Mouse (Mus musculus): ENCODE data around the gene Cacna1s. TPM values are rescaled to one million over a fixed set of nuclear protein-coding genes. Genes with fewer than 3 reads are reported as not detected.

Gene Cacna1s
- polyA plus RNA-seq, 1 experiment: 0.23 TPM

DNA sequence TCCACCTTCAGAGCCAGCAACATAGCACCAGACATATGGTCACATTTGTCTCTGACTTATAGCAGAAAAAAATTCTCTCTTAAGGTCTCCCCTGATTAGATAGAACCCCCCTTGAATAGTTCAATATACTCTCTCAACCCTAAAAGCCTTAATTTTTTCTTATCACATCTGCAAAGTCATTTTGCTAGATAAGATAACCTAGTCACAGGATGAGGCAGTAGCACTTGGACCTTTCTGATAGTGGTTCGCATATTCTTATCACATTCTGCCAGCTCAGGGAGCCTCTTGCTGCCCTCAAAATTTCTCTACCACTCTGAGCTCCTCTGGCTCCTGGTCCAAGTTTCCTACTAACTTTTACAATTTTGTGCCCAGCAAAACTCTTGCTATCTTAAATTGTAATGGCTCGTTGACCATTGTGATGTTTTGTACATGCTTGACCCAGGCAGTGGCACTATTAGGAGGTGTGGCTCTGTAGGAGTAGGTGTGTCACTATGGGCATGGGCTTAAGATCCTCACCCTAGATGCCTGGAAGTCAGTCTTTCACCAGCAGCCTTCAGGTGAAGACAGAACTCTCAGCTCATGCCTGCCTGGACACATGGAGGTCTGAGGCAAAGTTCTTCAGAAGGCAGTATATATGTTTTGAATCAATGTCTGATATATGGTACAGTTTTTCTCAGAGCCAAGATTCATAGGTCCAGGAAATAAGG, 37.6 kb upstream of the Cacna1s start:
- H3K79me2 ChIP-seq (ENCODE audit: control insufficient read depth, insufficient read depth): no peaks in the 10 kb centered on the region

DNA sequence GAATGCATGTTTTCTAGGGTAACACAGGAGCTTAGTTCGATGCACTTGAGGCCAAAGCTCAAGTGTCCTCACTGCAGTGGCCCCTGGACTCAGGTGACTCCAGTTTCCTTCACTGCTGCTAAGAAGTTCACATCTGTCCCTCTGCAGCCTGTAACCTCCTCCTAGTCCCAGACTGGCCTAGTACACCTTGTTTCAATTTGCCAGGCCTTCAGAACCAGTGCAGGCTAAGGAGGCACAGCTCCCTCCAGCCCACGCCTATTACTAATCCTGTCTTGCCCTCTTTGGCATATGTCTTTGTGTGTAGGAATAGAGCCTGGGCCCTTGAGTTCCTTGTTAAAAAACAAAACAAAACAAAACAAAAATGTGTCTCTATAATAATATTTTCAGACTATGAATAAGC, 35.2 kb upstream of the Cacna1s start:
- Histone ChIP-seq H3ac (ENCODE audit: control insufficient read depth, insufficient read length, low read depth) (no peak overlapping the region), H3K79me3 (ENCODE audit: low read depth) (no peaks in the 10 kb centered on the region), H3K79me2 (ENCODE audit: control insufficient read depth, insufficient read depth) (no peaks in the 10 kb centered on the region), H3K36me3 (ENCODE audit: control insufficient read depth, insufficient read depth) (no peaks in the 10 kb centered on the region), H3K4me3 (ENCODE audit: insufficient read depth, poor library complexity, severe bottlenecking) (no peak overlapping the region), H3K27me3 (ENCODE audit: control insufficient read depth, insufficient read depth, insufficient read length) (no peaks in the 10 kb centered on the region)
- no peak for TF ChIP-seq MYOD1 (IDR thresholded peaks at IDR 0.05; ENCODE audit: control insufficient read depth, insufficient read length, low read depth)
- TF ChIP-seq CTCF (IDR thresholded peaks at IDR 0.05; ENCODE audit: control insufficient read depth, insufficient read depth, insufficient read length): no peak
- no peak for TF ChIP-seq MYOG (IDR thresholded peaks at IDR 0.05; ENCODE audit: control insufficient read depth, extremely low read depth, insufficient read length)
- TF ChIP-seq CEBPB (IDR thresholded peaks at IDR 0.05; ENCODE audit: low read depth): no peak
- no peak for TF ChIP-seq FOSL1 (IDR thresholded peaks at IDR 0.05; ENCODE audit: insufficient read depth, low read length, poor library complexity, severe bottlenecking)
- TF ChIP-seq USF1 (IDR thresholded peaks at IDR 0.05; ENCODE audit: low read depth): no peak
- TF ChIP-seq MAX (IDR thresholded peaks at IDR 0.05): no peak

More for the DNA sequence above, 37.6 kb upstream of the Cacna1s start:
- Histone ChIP-seq H3K4me3 (ENCODE audit: insufficient read depth, poor library complexity, severe bottlenecking) (no peak overlapping the region), H3K36me3 (ENCODE audit: control insufficient read depth, insufficient read depth) (no peaks in the 10 kb centered on the region), H3ac (ENCODE audit: control insufficient read depth, insufficient read length, low read depth) (no peak overlapping the region), H3K79me3 (ENCODE audit: low read depth) (no peaks in the 10 kb centered on the region), H3K27me3 (ENCODE audit: control insufficient read depth, insufficient read depth, insufficient read length) (no peaks in the 10 kb centered on the region)
- TF ChIP-seq MYOD1 (IDR thresholded peaks at IDR 0.05; ENCODE audit: control insufficient read depth, insufficient read length, low read depth): no peak
- TF ChIP-seq CEBPB (IDR thresholded peaks at IDR 0.05; ENCODE audit: low read depth): no peak
- no peak for TF ChIP-seq MYOG (IDR thresholded peaks at IDR 0.05; ENCODE audit: control insufficient read depth, extremely low read depth, insufficient read length)
- no peak for TF ChIP-seq MAX (IDR thresholded peaks at IDR 0.05)
- no peak for TF ChIP-seq USF1 (IDR thresholded peaks at IDR 0.05; ENCODE audit: low read depth)
- TF ChIP-seq CTCF (IDR thresholded peaks at IDR 0.05; ENCODE audit: control insufficient read depth, insufficient read depth, insufficient read length): no peak
- no peak for TF ChIP-seq FOSL1 (IDR thresholded peaks at IDR 0.05; ENCODE audit: insufficient read depth, low read length, poor library complexity, severe bottlenecking)

DNA sequence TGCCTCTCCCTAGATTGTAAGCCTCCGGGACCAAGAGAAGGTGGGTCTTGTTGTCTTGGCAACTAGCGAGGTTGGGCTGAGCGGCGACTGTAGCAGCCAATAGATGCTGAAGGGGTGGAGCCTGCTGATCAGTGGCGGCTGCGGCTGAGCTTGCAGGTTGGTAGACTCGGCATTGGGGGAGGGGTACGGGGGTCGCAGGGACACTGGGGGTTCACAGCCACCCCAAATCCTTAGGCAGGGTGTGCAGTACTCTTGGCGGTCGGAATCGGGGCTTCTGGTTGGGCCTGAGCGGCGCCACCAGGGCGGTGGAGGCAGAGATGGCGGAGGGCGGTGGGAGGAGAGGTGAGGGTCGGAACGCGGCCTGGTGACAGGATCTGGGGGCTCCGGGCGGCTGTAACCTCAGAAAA, 34.6 kb upstream of the Cacna1s start:
- Histone ChIP-seq H3K4me3 (ENCODE audit: insufficient read depth, poor library complexity, severe bottlenecking) (peak overlapping the region; percentile 56), H3K79me2 (ENCODE audit: control insufficient read depth, insufficient read depth) (no peaks in the 10 kb centered on the region), H3ac (ENCODE audit: control insufficient read depth, insufficient read length, low read depth) (peak overlapping the region; percentile 89), H3K79me3 (ENCODE audit: low read depth) (no peaks in the 10 kb centered on the region), H3K36me3 (ENCODE audit: control insufficient read depth, insufficient read depth) (no peaks in the 10 kb centered on the region), H3K27me3 (ENCODE audit: control insufficient read depth, insufficient read depth, insufficient read length) (no peaks in the 10 kb centered on the region)
- no peak for TF ChIP-seq CEBPB (IDR thresholded peaks at IDR 0.05; ENCODE audit: low read depth)
- TF ChIP-seq MYOD1 (IDR thresholded peaks at IDR 0.05; ENCODE audit: control insufficient read depth, insufficient read length, low read depth): no peak
- no peak for TF ChIP-seq CTCF (IDR thresholded peaks at IDR 0.05; ENCODE audit: control insufficient read depth, insufficient read depth, insufficient read length)
- no peak for TF ChIP-seq MAX (IDR thresholded peaks at IDR 0.05)
- TF ChIP-seq USF1 (IDR thresholded peaks at IDR 0.05; ENCODE audit: low read depth): no peak
- TF ChIP-seq MYOG (IDR thresholded peaks at IDR 0.05; ENCODE audit: control insufficient read depth, extremely low read depth, insufficient read length): no peak
- TF ChIP-seq FOSL1 (IDR thresholded peaks at IDR 0.05; ENCODE audit: insufficient read depth, low read length, poor library complexity, severe bottlenecking): no peak

DNA sequence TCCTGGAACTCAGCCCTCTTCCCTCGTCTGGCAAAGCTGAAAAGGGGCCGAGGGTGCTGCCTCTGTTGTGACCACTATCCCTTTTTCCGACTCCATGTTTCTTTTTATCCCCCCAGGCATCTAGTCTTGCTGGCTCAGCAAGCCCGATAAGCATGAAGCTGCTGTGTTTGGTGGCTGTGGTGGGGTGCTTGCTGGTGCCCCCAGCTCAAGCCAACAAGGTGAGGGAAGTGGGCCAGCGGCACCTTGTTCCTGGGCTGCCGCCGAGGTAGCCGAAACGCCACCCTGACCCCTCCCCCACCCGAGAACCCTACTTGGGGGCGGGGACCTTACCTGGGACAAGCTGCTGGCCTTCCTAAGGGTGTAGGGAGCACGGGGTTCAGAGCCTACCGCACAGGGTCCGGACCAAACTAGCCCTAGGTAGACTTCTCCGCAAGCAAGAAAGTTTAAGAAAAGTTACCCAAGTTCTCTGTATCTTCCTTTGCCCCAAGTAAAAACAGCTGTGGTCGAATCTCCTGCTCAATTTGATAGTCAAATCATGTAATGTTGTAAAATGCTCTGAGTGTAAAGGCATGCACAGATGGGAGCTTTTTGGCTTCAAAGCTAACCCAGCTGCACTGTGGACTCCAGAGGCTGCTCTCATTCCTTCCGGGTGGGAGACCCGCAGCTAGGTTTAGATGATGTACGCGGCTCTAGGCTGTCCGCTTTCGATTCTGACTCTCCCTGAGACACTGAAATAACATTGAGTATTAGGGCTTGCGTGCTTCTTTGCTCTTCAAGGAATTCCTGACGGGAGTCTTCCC, 34.0 kb upstream of the Cacna1s start:
- TF ChIP-seq CEBPB (IDR thresholded peaks at IDR 0.05; ENCODE audit: low read depth) (no peak), USF1 (IDR thresholded peaks at IDR 0.05; ENCODE audit: low read depth) (no peak), MYOD1 (IDR thresholded peaks at IDR 0.05; ENCODE audit: control insufficient read depth, insufficient read length, low read depth) (no peak), FOSL1 (IDR thresholded peaks at IDR 0.05; ENCODE audit: insufficient read depth, low read length, poor library complexity, severe bottlenecking) (no peak), MAX (IDR thresholded peaks at IDR 0.05) (no peak), MYOG (IDR thresholded peaks at IDR 0.05; ENCODE audit: control insufficient read depth, extremely low read depth, insufficient read length) (no peak), CTCF (IDR thresholded peaks at IDR 0.05; ENCODE audit: control insufficient read depth, insufficient read depth, insufficient read length) (no peak)

DNA sequence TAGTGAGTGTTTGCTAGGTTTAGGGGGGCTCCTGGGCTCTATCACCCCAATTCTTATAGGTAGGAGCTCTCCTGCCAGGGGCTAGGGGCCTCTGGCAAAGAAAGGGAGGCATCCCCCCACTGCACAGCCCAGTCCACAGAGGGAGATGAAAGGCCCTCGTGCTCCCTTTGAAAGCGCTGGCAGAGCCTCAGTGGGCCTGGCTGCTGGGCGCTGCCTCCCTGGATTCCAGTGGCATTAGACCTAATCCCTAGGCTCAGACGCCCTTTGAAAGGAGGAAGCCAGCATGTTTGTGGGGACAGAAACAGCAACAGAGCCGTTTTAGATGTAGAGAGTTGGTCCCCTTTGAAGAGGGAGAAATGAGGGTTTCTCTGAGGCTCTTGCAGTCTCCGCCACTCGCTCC, 22.3 kb upstream of the Cacna1s start:
- H3K27me3 ChIP-seq (ENCODE audit: control insufficient read depth, insufficient read depth, insufficient read length): no peaks in the 10 kb centered on the region
- TF ChIP-seq CTCF (IDR thresholded peaks at IDR 0.05; ENCODE audit: control insufficient read depth, insufficient read depth, insufficient read length) (no peak), CEBPB (IDR thresholded peaks at IDR 0.05; ENCODE audit: low read depth) (no peak), MYOD1 (IDR thresholded peaks at IDR 0.05; ENCODE audit: control insufficient read depth, insufficient read length, low read depth) (no peak), FOSL1 (IDR thresholded peaks at IDR 0.05; ENCODE audit: insufficient read depth, low read length, poor library complexity, severe bottlenecking) (no peak), MAX (IDR thresholded peaks at IDR 0.05) (no peak), USF1 (IDR thresholded peaks at IDR 0.05; ENCODE audit: low read depth) (no peak), MYOG (IDR thresholded peaks at IDR 0.05; ENCODE audit: control insufficient read depth, extremely low read depth, insufficient read length) (no peak)
- H3ac ChIP-seq (ENCODE audit: control insufficient read depth, insufficient read length, low read depth): no peak overlapping the region
- H3K4me3 ChIP-seq (ENCODE audit: insufficient read depth, poor library complexity, severe bottlenecking): no peak overlapping the region
- no peaks in the 10 kb centered on the region for H3K79me2 ChIP-seq (ENCODE audit: control insufficient read depth, insufficient read depth)
- no peaks in the 10 kb centered on the region for H3K36me3 ChIP-seq (ENCODE audit: control insufficient read depth, insufficient read depth)
- no peaks in the 10 kb centered on the region for H3K79me3 ChIP-seq (ENCODE audit: low read depth)

More for the DNA sequence above, 34.0 kb upstream of the Cacna1s start:
- Histone ChIP-seq H3K27me3 (ENCODE audit: control insufficient read depth, insufficient read depth, insufficient read length) (no peaks in the 10 kb centered on the region), H3K79me2 (ENCODE audit: control insufficient read depth, insufficient read depth) (no peaks in the 10 kb centered on the region), H3K36me3 (ENCODE audit: control insufficient read depth, insufficient read depth) (no peaks in the 10 kb centered on the region), H3ac (ENCODE audit: control insufficient read depth, insufficient read length, low read depth) (peak overlapping the region; percentile 89), H3K4me3 (ENCODE audit: insufficient read depth, poor library complexity, severe bottlenecking) (peak overlapping the region; percentile 56), H3K79me3 (ENCODE audit: low read depth) (no peaks in the 10 kb centered on the region)
